Mouse (Mus musculus): ENCODE data around the gene Rnf208.

GRCm38 (mm10) chr2:25246183-25247072 lies 4.4 kb downstream of the Rnf208 start, which contains the start of gene AL732309.1:
- TF ChIP-seq POLR2A (IDR thresholded peaks at IDR 0.05; ENCODE audit: low read depth, low read length) (no peak), CTCF (conservative IDR thresholded peaks at IDR 0.05; ENCODE audit: insufficient read depth, insufficient read length, low read depth, low read length) (no peak)

All from kidney, adult 2 months (tissue).